Mouse (Mus musculus): ENCODE data around the gene Pdxk. TPM values are rescaled to one million over a fixed set of nuclear protein-coding genes. Genes with fewer than 3 reads are reported as not detected.

The Pdxk gene
- polyA plus RNA-seq, 2 experiments = 8.9 to 9.8 TPM

DNA sequence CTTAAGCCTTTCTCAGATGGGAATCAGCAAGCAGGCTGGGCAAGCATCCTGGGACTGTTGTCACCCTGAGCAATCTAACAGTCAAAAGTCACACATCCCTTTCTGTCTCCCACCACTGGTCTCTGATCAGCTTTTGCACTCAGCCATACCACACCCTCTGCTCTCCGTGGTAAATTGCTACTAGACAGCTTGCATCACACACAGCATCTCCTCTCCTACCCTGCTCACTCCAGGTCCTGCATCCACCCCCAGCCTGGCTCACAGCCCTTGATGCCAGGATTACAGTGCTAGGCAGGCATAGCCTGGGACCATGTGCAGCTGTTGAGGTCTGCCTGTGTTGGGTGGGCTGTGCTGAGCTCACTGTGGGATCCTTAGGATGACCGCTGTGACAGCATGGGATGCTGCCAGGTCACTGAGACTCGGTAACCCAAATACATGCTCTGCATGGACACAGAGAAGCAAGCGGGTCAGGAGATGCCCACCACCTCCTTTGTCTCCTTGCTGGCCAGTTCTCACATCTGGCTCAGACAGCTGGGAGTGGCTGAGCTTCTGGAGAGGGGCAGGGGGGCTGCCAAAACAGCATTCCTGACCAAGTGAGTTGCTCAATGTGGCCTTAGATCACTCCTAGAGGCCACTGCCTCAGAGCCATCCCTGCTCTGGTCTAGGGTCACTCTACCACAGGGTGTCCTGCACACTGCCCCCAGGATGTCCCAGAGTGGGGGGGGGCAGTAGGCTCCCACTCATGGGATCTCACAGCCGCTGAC, 6.2 kb downstream of the Pdxk start:
- ATAC-seq (ENCODE audit: low FRiP score, low read depth) (no peak), DNase-seq (ENCODE audit: low spot score) (no peak)
- TF ChIP-seq POLR2A (IDR thresholded peaks at IDR 0.05; ENCODE audit: borderline replicate concordance, extremely low read depth, insufficient read depth, insufficient read length) = no peak
- no peak overlapping the region for H3K4me2 ChIP-seq (replicated peaks; ENCODE audit: low read depth, low read length, severe bottlenecking)
- no peaks in the 10 kb centered on the region for H3K9me3 ChIP-seq (ENCODE audit: control insufficient read depth, low read length)
- H3K4me1 ChIP-seq (ENCODE audit: control insufficient read depth, insufficient read depth, low read length) = peaks cover 20% of the 10 kb centered on the region
- no peak overlapping the region for H3K4me3 ChIP-seq (replicated peaks; ENCODE audit: low read length)
- 64% methylated on average over 5 of the region's 5 CpGs for WGBS
- no peak overlapping the region for H3K9ac ChIP-seq (ENCODE audit: low read depth, low read length, severe bottlenecking)
- H3K36me3 ChIP-seq (ENCODE audit: control insufficient read depth, insufficient read depth, low read length) = no peaks in the 10 kb centered on the region
- H3K27ac ChIP-seq (replicated peaks; ENCODE audit: low read depth, low read length) = no peak overlapping the region
- no peaks in the 10 kb centered on the region for H3K27me3 ChIP-seq (ENCODE audit: control insufficient read depth, insufficient read depth, low read length)

DNA sequence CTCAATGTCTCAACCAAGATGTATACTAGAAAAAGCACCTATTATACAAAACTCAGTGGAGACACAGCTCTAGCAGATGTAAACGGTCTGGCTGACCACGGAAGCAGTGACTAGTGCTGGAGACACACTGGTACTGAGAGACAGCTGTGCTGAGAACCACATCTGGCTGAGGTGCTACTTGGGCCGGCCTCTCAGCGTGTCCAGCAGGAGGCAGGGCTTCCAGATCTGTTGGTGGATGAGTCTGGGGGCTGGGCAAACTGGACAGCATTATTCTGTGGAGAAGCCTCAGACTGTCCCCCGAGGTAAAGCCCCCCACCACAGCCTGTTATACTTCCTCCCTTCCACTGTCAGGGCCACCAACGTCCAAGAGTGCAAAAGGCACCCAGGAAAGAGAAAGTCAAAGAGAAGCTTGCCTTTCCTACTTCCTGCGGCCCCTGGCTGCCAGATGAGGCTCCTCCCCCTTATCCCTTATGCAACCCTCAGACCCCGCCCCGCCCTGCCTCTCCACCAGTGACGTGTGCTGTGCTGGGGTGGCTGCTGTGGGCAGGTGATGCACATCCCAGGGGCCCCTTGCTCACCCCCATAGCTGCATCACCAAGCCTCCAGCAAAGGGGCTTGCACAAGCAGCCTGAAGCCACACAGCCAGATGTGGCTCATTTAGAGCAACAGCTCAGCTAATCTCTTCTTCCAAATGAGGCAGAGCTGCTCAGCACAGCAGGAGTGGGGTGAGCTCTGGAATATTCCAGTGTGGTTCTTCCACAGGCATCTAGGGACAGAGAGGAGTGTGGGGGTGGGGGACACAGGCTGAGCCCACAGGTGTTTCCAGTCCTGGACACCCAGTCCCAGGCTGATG, 7.1 kb downstream of the Pdxk start:
- no peak for TF ChIP-seq POLR2A (IDR thresholded peaks at IDR 0.05; ENCODE audit: borderline replicate concordance, extremely low read depth, insufficient read depth, insufficient read length)
- H3K27ac ChIP-seq (replicated peaks; ENCODE audit: low read depth, low read length) = no peak overlapping the region
- ATAC-seq (ENCODE audit: low FRiP score, low read depth) = 0 out of 2 replicates have a peak, but pooled peaks have one; percentile 28

DNA sequence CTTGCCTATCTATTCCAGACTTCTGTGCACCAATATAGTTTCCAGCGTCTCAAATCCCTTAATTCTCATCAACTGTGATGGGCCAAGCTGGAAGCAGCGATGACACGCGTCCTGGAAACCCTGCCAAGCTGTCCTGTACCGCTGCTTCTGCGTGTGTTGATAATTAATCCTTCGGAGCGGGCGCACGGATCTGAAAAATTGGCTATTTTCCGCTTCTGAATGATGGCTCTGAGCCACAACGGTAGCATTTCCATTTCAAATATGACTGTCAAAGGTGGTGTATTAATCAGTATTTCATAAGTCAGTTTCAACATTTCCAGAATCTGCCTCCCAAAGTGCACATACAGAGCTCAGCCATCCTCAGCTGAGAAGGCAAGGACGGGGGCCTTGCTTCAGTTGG, 8.1 kb downstream of the Pdxk start:
- WGBS = 87% methylated on average over 13 of the region's 13 CpGs
- Histone ChIP-seq H3K4me2 (replicated peaks; ENCODE audit: low read depth, low read length, severe bottlenecking) (no peak overlapping the region), H3K27ac (replicated peaks; ENCODE audit: low read depth, low read length) (no peak overlapping the region), H3K27me3 (ENCODE audit: control insufficient read depth, insufficient read depth, low read length) (no peaks in the 10 kb centered on the region), H3K9me3 (ENCODE audit: control insufficient read depth, low read length) (no peaks in the 10 kb centered on the region), H3K4me3 (replicated peaks; ENCODE audit: low read length) (no peak overlapping the region), H3K36me3 (ENCODE audit: control insufficient read depth, insufficient read depth, low read length) (no peaks in the 10 kb centered on the region), H3K4me1 (ENCODE audit: control insufficient read depth, insufficient read depth, low read length) (peaks cover 20% of the 10 kb centered on the region), H3K9ac (ENCODE audit: low read depth, low read length, severe bottlenecking) (no peak overlapping the region)
- no peak for ATAC-seq (ENCODE audit: low FRiP score, low read depth)
- DNase-seq (ENCODE audit: low spot score) = no peak
- TF ChIP-seq POLR2A (IDR thresholded peaks at IDR 0.05; ENCODE audit: borderline replicate concordance, extremely low read depth, insufficient read depth, insufficient read length) = no peak

More for the DNA sequence above, 7.1 kb downstream of the Pdxk start:
- Histone ChIP-seq H3K36me3 (ENCODE audit: control insufficient read depth, insufficient read depth, low read length) (no peaks in the 10 kb centered on the region), H3K27me3 (ENCODE audit: control insufficient read depth, insufficient read depth, low read length) (no peaks in the 10 kb centered on the region), H3K9me3 (ENCODE audit: control insufficient read depth, low read length) (no peaks in the 10 kb centered on the region), H3K4me1 (ENCODE audit: control insufficient read depth, insufficient read depth, low read length) (peaks cover 20% of the 10 kb centered on the region), H3K9ac (ENCODE audit: low read depth, low read length, severe bottlenecking) (no peak overlapping the region), H3K4me2 (replicated peaks; ENCODE audit: low read depth, low read length, severe bottlenecking) (no peak overlapping the region), H3K4me3 (replicated peaks; ENCODE audit: low read length) (no peak overlapping the region)
- WGBS = 21% methylated on average over 10 of the region's 10 CpGs
- no peak for DNase-seq (ENCODE audit: low spot score)

DNA sequence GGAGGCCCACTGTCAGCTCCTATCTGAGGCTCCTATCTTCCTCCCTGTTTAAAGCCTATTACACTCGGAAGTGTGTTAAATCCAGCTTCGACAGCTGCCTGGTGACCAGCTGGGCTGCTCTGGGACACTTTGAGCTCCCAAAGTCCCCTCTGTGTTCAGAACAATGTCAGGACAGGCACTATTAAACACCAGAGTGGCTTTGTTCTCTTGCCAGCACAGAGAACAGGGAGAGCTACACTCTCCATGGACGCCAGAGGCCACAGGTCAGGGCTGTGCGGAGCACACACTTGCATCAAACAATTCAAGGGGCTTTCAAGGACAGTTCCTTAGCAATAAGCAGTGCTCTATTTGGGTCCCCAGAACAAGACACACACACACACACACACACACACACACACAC, 12.1 kb downstream of the Pdxk start:
- peaks cover 25% of the 10 kb centered on the region for H3K36me3 ChIP-seq (ENCODE audit: control insufficient read depth, insufficient read depth, low read length)
- H3K27ac ChIP-seq (replicated peaks; ENCODE audit: low read depth, low read length) = no peak overlapping the region
- H3K4me3 ChIP-seq (replicated peaks; ENCODE audit: low read length) = no peak overlapping the region
- no peak for DNase-seq (ENCODE audit: low spot score)
- no peaks in the 10 kb centered on the region for H3K9me3 ChIP-seq (ENCODE audit: control insufficient read depth, low read length)
- no peak for ATAC-seq (ENCODE audit: low FRiP score, low read depth)
- H3K4me1 ChIP-seq (ENCODE audit: control insufficient read depth, insufficient read depth, low read length) = 0 out of 2 replicates have a peak, but pooled peaks cover 1% of the 10 kb centered on the region
- H3K9ac ChIP-seq (ENCODE audit: low read depth, low read length, severe bottlenecking) = no peak overlapping the region
- 58% methylated on average over 4 of the region's 4 CpGs for WGBS
- H3K27me3 ChIP-seq (ENCODE audit: control insufficient read depth, insufficient read depth, low read length) = no peaks in the 10 kb centered on the region
- H3K4me2 ChIP-seq (replicated peaks; ENCODE audit: low read depth, low read length, severe bottlenecking) = no peak overlapping the region
- TF ChIP-seq POLR2A (IDR thresholded peaks at IDR 0.05; ENCODE audit: borderline replicate concordance, extremely low read depth, insufficient read depth, insufficient read length) = no peak

DNA sequence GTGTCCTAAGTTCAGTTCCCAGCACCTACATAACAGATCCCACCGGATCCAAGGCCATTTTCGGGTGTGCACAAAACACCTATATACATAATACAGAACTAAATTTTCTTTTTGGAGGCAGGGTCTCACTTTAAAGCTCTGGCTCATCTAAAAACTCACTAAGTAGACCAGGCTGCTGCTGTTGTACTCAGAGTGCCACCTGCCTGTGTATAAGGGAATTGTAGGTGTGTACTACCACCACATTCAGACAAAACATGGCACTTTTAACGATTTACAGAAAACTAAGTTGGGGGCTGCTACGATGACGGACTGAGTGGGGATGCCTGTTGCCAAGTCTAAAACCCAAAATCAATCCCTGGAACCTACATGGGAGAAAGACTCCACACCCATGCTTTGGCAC, 14.0 kb downstream of the Pdxk start:
- WGBS = 88% methylated on average over 5 of the region's 5 CpGs
- Histone ChIP-seq H3K27me3 (ENCODE audit: control insufficient read depth, insufficient read depth, low read length) (no peaks in the 10 kb centered on the region), H3K36me3 (ENCODE audit: control insufficient read depth, insufficient read depth, low read length) (peaks cover 40% of the 10 kb centered on the region), H3K4me1 (ENCODE audit: control insufficient read depth, insufficient read depth, low read length) (no peaks in the 10 kb centered on the region), H3K4me3 (replicated peaks; ENCODE audit: low read length) (no peak overlapping the region), H3K27ac (replicated peaks; ENCODE audit: low read depth, low read length) (no peak overlapping the region), H3K9ac (ENCODE audit: low read depth, low read length, severe bottlenecking) (no peak overlapping the region), H3K9me3 (ENCODE audit: control insufficient read depth, low read length) (no peaks in the 10 kb centered on the region), H3K4me2 (replicated peaks; ENCODE audit: low read depth, low read length, severe bottlenecking) (no peak overlapping the region)
- TF ChIP-seq POLR2A (IDR thresholded peaks at IDR 0.05; ENCODE audit: borderline replicate concordance, extremely low read depth, insufficient read depth, insufficient read length) = no peak
- ATAC-seq (ENCODE audit: low FRiP score, low read depth) = no peak
- no peak for DNase-seq (ENCODE audit: low spot score)
